Comparison of ENCODE assay signal across 18 mouse cellular contexts in the genomic region with DNA sequence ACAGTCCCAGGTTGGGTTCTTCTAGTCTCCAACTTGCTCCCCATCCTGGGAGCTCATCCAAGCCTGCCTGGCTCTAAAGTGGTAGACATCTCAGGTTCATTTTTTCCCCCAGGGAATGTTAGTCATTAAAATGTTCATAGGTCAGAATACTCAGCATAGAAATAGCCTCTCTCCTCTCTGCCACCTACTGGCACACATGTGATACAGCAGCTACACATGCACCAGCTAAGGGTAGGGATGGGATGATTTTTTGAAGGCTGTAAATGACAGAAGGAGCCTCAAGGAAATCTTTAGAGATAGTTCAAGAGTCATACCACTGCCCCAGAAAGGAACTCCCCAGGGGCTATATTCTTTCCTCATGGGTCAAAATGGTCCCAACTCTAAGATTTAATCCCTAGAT.
DNase-seq lines count a peak whose midpoint lies in the region; ATAC-seq and TF ChIP-seq lines count a peak whose summit lies in the region.
"Had no signal": no experiment of that assay in that cellular context is flagged by ENCODE, and none has a peak within 500 bp of the region (broad histone marks: within the 10 kb centered on the region; RNA-seq: fewer than 3 reads in every experiment).

No protein-coding gene starts in this region.

- POLR2A ChIA-PET in Patski (lab: Charles Lee), result no interaction called here

- no peaks in the 10 kb centered on the region; the same call in 1 of the 2 replicates for H3K4me1 ChIP-seq in liver, embryonic 11.5 days (replicated peaks; ENCODE audit: control insufficient read depth, insufficient read depth, low read length)
- H3K4me1 ChIP-seq in liver, embryonic 12.5 days, result no peaks in the 10 kb centered on the region
- H3K4me1 ChIP-seq in CH12.LX (ENCODE audit: control insufficient read depth in 1 of 2, insufficient read depth in 2 of 2), result no peaks in the 10 kb centered on the region
- H3K4me1 ChIP-seq: heart, embryonic 15.5 days; lung, embryonic 15.5 days; megakaryocyte, embryonic 14.5 days had no signal

- no peaks in the 10 kb centered on the region for H3K36me3 ChIP-seq in liver, embryonic 11.5 days (ENCODE audit: control insufficient read depth, insufficient read depth, low read length)
- no peaks in the 10 kb centered on the region for H3K36me3 ChIP-seq in liver, embryonic 12.5 days
- H3K36me3 ChIP-seq in CH12.LX (replicated peaks in 1 of 2; ENCODE audit: control insufficient read depth in 1 of 2, insufficient read depth in 1 of 2, low read length in 1 of 2), result no peaks in the 10 kb centered on the region
- H3K36me3 ChIP-seq: embryonic facial prominence, embryonic 10.5 days; forebrain, embryonic 15.5 days; heart, embryonic 15.5 days; limb, embryonic 13.5 days; lung, embryonic 15.5 days had no signal

- TF ChIP-seq EP300 in CH12.LX (IDR thresholded peaks at IDR 0.05; ENCODE audit: low read length), result no peak

- peak; percentile 37 to 57; a peak in 3 of 4 replicates for TF ChIP-seq CTCF in CH12.LX (conservative IDR thresholded peaks at IDR 0.05 in 1 of 2, IDR thresholded peaks at IDR 0.05 in 1 of 2; ENCODE audit: low read depth in 2 of 2, low read length in 2 of 2)
- peak; percentile 27 for TF ChIP-seq CTCF in Patski (IDR thresholded peaks at IDR 0.05)

- 0 out of 2 replicates have a peak, but pooled peaks have one; percentile 7 for ATAC-seq in liver, embryonic 11.5 days (replicated peaks; ENCODE audit: low FRiP score)
- ATAC-seq in liver, embryonic 12.5 days, result no peak
- no peak for ATAC-seq in Patski
- ATAC-seq in megakaryocyte progenitor cell, adult 5-6 weeks (replicated peaks; ENCODE audit: poor library complexity), result peak; percentile 73
- no peak for ATAC-seq in inflammation-experienced regulatory T-cells, adult 6 months
- ATAC-seq: forebrain, embryonic 15.5 days had no signal

- CTCF ChIA-PET in Patski (lab: Charles Lee), result interaction anchor here (0.7 kb wide), 1 partner anchor 18 kb away, joined by 3 read pairs; no protein-coding TSS in a partner anchor

- peak; percentile 13 for TF ChIP-seq RAD21 in CH12.LX (IDR thresholded peaks at IDR 0.05; ENCODE audit: low read depth, low read length)

- H3K9me3 ChIP-seq in liver, embryonic 11.5 days (ENCODE audit: control insufficient read depth, low read length), result no peaks in the 10 kb centered on the region
- no peaks in the 10 kb centered on the region for H3K9me3 ChIP-seq in liver, embryonic 12.5 days (replicated peaks)
- no peaks in the 10 kb centered on the region for H3K9me3 ChIP-seq in CH12.LX (replicated peaks; ENCODE audit: low read length)
- H3K9me3 ChIP-seq: forebrain, embryonic 15.5 days; heart, embryonic 15.5 days; limb, embryonic 13.5 days; lung, embryonic 15.5 days had no signal

- no peaks in the 10 kb centered on the region for H3K79me2 ChIP-seq in CH12.LX (replicated peaks; ENCODE audit: control insufficient read depth, extremely low read depth, insufficient read depth, poor library complexity, severe bottlenecking)

- H3K27ac ChIP-seq in liver, embryonic 11.5 days (ENCODE audit: low read depth, low read length), result no peak overlapping the region
- no peak overlapping the region for H3K27ac ChIP-seq in liver, embryonic 12.5 days
- H3K27ac ChIP-seq in CH12.LX (ENCODE audit: insufficient read depth, low read depth), result no peak overlapping the region
- H3K27ac ChIP-seq: embryonic facial prominence, embryonic 10.5 days; forebrain, embryonic 15.5 days; heart, embryonic 15.5 days; limb, embryonic 13.5 days; lung, embryonic 15.5 days had no signal

- H3K4me3 ChIP-seq in liver, embryonic 11.5 days (ENCODE audit: low read depth, low read length), result no peak overlapping the region
- no peak overlapping the region for H3K4me3 ChIP-seq in liver, embryonic 12.5 days
- H3K4me3 ChIP-seq in CH12.LX (replicated peaks in 1 of 3; ENCODE audit: low read depth in 2 of 3, low read length in 2 of 3, poor library complexity in 1 of 3), result no peak overlapping the region
- H3K4me3 ChIP-seq: embryonic facial prominence, embryonic 10.5 days; forebrain, embryonic 15.5 days; heart, embryonic 15.5 days; limb, embryonic 13.5 days; lung, embryonic 15.5 days; megakaryocyte, embryonic 14.5 days had no signal

- TF ChIP-seq POLR2A in CH12.LX (IDR thresholded peaks at IDR 0.05; ENCODE audit: low read depth, low read length), result no peak

- no peak overlapping the region for H3K4me2 ChIP-seq in liver, embryonic 11.5 days
- no peak overlapping the region for H3K4me2 ChIP-seq in liver, embryonic 12.5 days
- H3K4me2 ChIP-seq in CH12.LX (ENCODE audit: insufficient read depth, low read depth, poor library complexity, severe bottlenecking), result no peak overlapping the region
- H3K4me2 ChIP-seq: forebrain, embryonic 15.5 days; heart, embryonic 15.5 days; limb, embryonic 13.5 days; lung, embryonic 15.5 days had no signal

- dilution Hi-C loops in CH12.LX (cut with MboI; ENCODE audit: extremely low pct_ligation_motif_present, extremely low pct_unique_long_range_greater_than_20kb, low sequenced_read_pairs), result no loop called here

- H3K27me3 ChIP-seq in liver, embryonic 11.5 days (replicated peaks; ENCODE audit: control insufficient read depth, insufficient read depth, low read length), result no peaks in the 10 kb centered on the region
- no peaks in the 10 kb centered on the region for H3K27me3 ChIP-seq in liver, embryonic 12.5 days (replicated peaks)
- H3K27me3 ChIP-seq in CH12.LX (replicated peaks) (peaks cover 1% of the 10 kb centered on the region), Patski (peaks cover 11% of the 10 kb centered on the region)
- H3K27me3 ChIP-seq: forebrain, embryonic 15.5 days; heart, embryonic 15.5 days; limb, embryonic 13.5 days; lung, embryonic 15.5 days; megakaryocyte, embryonic 14.5 days had no signal

- H3K9ac ChIP-seq in liver, embryonic 11.5 days (ENCODE audit: low read depth, low read length), result no peak overlapping the region
- no peak overlapping the region for H3K9ac ChIP-seq in liver, embryonic 12.5 days
- H3K9ac ChIP-seq in CH12.LX (ENCODE audit: insufficient read depth, low read depth), result no peak overlapping the region
- H3K9ac ChIP-seq: forebrain, embryonic 15.5 days; heart, embryonic 15.5 days; limb, embryonic 13.5 days; lung, embryonic 15.5 days had no signal

- no peak for DNase-seq in liver, embryonic 11.5 days (ENCODE audit: low spot score)
- DNase-seq in CH12.LX (ENCODE audit: extremely low read depth) (peak; percentile 17), Patski (ENCODE audit: low read depth, low spot score) (no peak)
- no peak for DNase-seq in right cerebral cortex, postnatal 10 days (ENCODE audit: low spot score in 2 of 2)
- DNase-seq: adrenal gland, adult 8-10 months; cerebellum, adult 11 months; cerebellum, postnatal 25 days; heart, adult 11 months; thymus, postnatal 4 days had no signal

- in situ Hi-C loops in CH12.LX (cut with MboI; ENCODE audit: low pct_ligation_motif_present, low pct_unique_long_range_greater_than_20kb, low sequenced_read_pairs), result no loop called here
- in situ Hi-C loops in Patski (cut with MboI; ENCODE audit: low pct_unique_long_range_greater_than_20kb), result no loop called here

TF ChIP-seq in CH12.LX, 34 proteins besides CTCF, POLR2A, EP300 and RAD21:
- TF ChIP-seq BHLHE40 (IDR thresholded peaks at IDR 0.05; ENCODE audit: low read depth, low read length) (no peak), HCFC1 (IDR thresholded peaks at IDR 0.05; ENCODE audit: low read depth, low read length) (no peak), SMC3 (IDR thresholded peaks at IDR 0.05; ENCODE audit: low read depth, low read length) (peak; percentile 27), MAX (IDR thresholded peaks at IDR 0.05; ENCODE audit: low read length) (0 out of 2 replicates have a peak, but pooled peaks have one; percentile 14), IRF4 (IDR thresholded peaks at IDR 0.05; ENCODE audit: low read depth, low read length) (no peak)

Comparison
In these comparisons a context has a peak if more than half of its experiments do, and no peak if none do; other contexts are left out.
1. ATAC-seq: peak in liver, embryonic 11.5 days (single experiment) and megakaryocyte progenitor cell, adult 5-6 weeks (single experiment); none in liver, embryonic 12.5 days (single experiment), Patski (single experiment) and inflammation-experienced regulatory T-cells, adult 6 months (single experiment).